Mouse (Mus musculus): ENCODE results near the gene Chn1. TPM values are rescaled to one million over a fixed set of nuclear protein-coding genes. Genes with fewer than 3 reads are reported as not detected.
A peak's percentile ranks its signal among the peaks of the same experiment; 100 is the strongest.

Chn1 gene
- total and polyA plus RNA-seq, 3 experiments: 5.0 to 14.1 TPM; not detected in 1

DNA sequence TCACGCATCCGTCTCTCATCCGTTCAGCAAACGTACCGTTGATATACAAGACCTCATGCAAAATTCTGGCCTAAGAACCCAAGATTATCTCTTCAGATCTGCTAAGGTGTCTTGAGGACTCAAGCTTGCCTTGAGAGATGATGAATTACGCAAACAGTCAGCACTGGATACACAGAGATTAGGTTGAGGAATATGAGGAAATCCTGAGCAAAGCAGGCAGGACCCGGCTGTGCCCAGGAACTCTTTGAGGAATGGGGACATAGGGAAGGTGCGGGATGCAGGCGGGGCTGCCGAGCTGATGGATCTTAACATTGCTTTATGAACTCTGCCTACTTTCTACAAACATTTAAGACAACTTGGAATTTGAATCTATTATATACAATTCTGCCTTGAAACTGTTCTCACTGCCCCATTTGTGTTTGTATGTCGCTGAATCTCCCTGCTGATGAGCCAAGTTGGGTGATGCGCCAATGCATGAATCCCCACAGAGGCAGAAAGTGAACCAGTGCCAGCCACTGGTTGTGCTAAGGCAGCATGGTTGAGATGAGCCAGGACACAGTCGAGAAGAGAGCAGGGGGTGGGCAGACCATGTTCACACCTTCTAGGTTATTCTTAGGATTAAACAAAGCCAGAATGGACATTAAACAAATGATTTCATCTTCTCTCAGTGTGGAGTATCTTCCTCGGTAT is 5.3 kb upstream of the Chn1 start (continued):
- no peak for TF ChIP-seq CTCF (IDR thresholded peaks at IDR 0.05 in 2 of 3, conservative IDR thresholded peaks at IDR 0.05 in 1 of 3; ENCODE audit: control insufficient read depth in 1 of 3, insufficient read depth in 1 of 3, low read depth in 2 of 3, low read length in 3 of 3, poor library complexity in 1 of 3, severe bottlenecking in 1 of 3)

DNA sequence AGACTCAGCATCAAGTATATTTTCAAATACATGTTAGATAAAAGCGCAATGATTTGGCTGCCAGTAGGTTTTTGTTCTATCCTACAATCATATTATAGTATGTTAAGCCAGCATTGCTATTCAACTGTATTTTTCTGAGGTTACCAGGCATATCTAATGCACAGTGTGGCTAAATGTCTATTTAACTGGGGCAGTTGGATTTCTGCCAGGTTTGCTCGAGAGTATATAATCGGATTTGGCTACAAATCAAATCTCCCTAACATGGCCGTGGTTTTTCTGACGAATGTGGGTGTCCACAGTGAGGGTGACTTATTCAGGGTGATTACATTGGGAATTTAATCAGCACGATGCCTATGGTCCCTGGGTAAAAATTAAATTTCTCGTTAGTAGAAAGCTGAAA is 4.7 kb upstream of the Chn1 start:
- no peak overlapping the region for H3K9ac ChIP-seq (ENCODE audit: control insufficient read depth, low read depth, low read length, poor library complexity, severe bottlenecking)
- H3K79me2 ChIP-seq (ENCODE audit: control insufficient read depth, insufficient read depth, low read length, poor library complexity): no peaks in the 10 kb centered on the region; the same call in 1 of the 2 replicates
- peaks cover 0 to 11% of the 10 kb centered on the region in 2 experiments; a peak in 2 of 4 replicates for H3K36me3 ChIP-seq (ENCODE audit: control insufficient read depth in 1 of 2, insufficient read depth in 2 of 2, low read length in 2 of 2)
- H3K4me1 ChIP-seq (ENCODE audit: control insufficient read depth in 1 of 2, insufficient read depth in 2 of 2, low read length in 2 of 2): peaks cover 8 to 17% of the 10 kb centered on the region in 2 experiments; a peak in 3 of 4 replicates
- H3K27me3 ChIP-seq (ENCODE audit: control insufficient read depth in 1 of 2, insufficient read depth in 2 of 2, low read length in 2 of 2): peaks cover 2 to 5% of the 10 kb centered on the region in 2 experiments; a peak in 1 of 4 replicates
- H3K9me3 ChIP-seq (replicated peaks; ENCODE audit: insufficient read depth, low read length): no peaks in the 10 kb centered on the region
- no peak overlapping the region for H3K27ac ChIP-seq (ENCODE audit: control insufficient read depth, low read depth, low read length)
- no peak overlapping the region for H3K4me3 ChIP-seq (ENCODE audit: control insufficient read depth in 1 of 2, insufficient read depth in 1 of 2, low read depth in 2 of 2, low read length in 2 of 2)
- TF ChIP-seq USF1 (IDR thresholded peaks at IDR 0.05; ENCODE audit: low read depth, low read length): no peak
- TF ChIP-seq BHLHE40 (IDR thresholded peaks at IDR 0.05; ENCODE audit: borderline replicate concordance, low read depth, low read length): 0 out of 2 replicates have a peak, but pooled peaks have one; percentile 35
- no peak for TF ChIP-seq JUND (IDR thresholded peaks at IDR 0.05; ENCODE audit: low read depth, low read length)
- no peak for TF ChIP-seq HCFC1 (IDR thresholded peaks at IDR 0.05; ENCODE audit: low read depth, low read length)
- TF ChIP-seq ZC3H11A (IDR thresholded peaks at IDR 0.05; ENCODE audit: low read depth, low read length): no peak
- TF ChIP-seq MXI1 (IDR thresholded peaks at IDR 0.05; ENCODE audit: low read depth, low read length): 0 out of 2 replicates have a peak, but pooled peaks have one; percentile 15
- no peak for TF ChIP-seq MAFK (IDR thresholded peaks at IDR 0.05; ENCODE audit: borderline replicate concordance, low read depth, low read length)
- TF ChIP-seq ETS1 (IDR thresholded peaks at IDR 0.05; ENCODE audit: low read depth, low read length): peak; percentile 45
- peak; percentile 88 for TF ChIP-seq RCOR1 (IDR thresholded peaks at IDR 0.05; ENCODE audit: low read depth, low read length)
- no peak for TF ChIP-seq GATA1 (IDR thresholded peaks at IDR 0.05; ENCODE audit: low read depth, low read length)
- no peak for TF ChIP-seq POLR2AphosphoS2 (IDR thresholded peaks at IDR 0.05; ENCODE audit: low read length)
- no peak for TF ChIP-seq MAX (IDR thresholded peaks at IDR 0.05; ENCODE audit: low read length)
- TF ChIP-seq UBTF (IDR thresholded peaks at IDR 0.05; ENCODE audit: borderline replicate concordance, insufficient read depth, low read depth, low read length): no peak
- TF ChIP-seq SMC3 (IDR thresholded peaks at IDR 0.05; ENCODE audit: low read depth, low read length): no peak
- no peak for TF ChIP-seq POLR2A (IDR thresholded peaks at IDR 0.05; ENCODE audit: control insufficient read depth in 1 of 2, insufficient read depth in 1 of 2, low read depth in 1 of 2, low read length in 2 of 2, poor library complexity in 1 of 2)
- no peak for TF ChIP-seq CHD2 (IDR thresholded peaks at IDR 0.05; ENCODE audit: low read length)
- TF ChIP-seq EP300 (IDR thresholded peaks at IDR 0.05; ENCODE audit: low read depth in 1 of 2, low read length in 2 of 2): peak in 1 of 2 experiments; percentile 56; a peak in 1 of 4 replicates
- TF ChIP-seq ZKSCAN1 (IDR thresholded peaks at IDR 0.05; ENCODE audit: low read depth, low read length): 0 out of 2 replicates have a peak, but pooled peaks have one; percentile 19
- peak; percentile 78 for DNase-seq (ENCODE audit: low read depth, low spot score)

All from MEL (cell line).